Mouse (Mus musculus) small intestine, adult 2 months (tissue): ENCODE results near the gene Adra1b. TPM values are rescaled to one million over a fixed set of nuclear protein-coding genes. Genes with fewer than 3 reads are reported as not detected.

Experiments used
- H3K27ac ChIP-seq: fragments of 200-500 bp; 2 replicates; pipeline ENCODE4 v1.5.1; 2012; ENCODE audit warnings: low read depth, low read length, control low read depth, inconsistent platforms; ENCODE audit not compliant: insufficient read depth
- H3K27me3 ChIP-seq: fragments of 200-500 bp; 2 replicates; pipeline ENCODE4 v1.6.1; 2012; ENCODE audit warnings: mild to moderate bottlenecking, moderate library complexity, low read length, inconsistent platforms; ENCODE audit not compliant: control insufficient read depth, insufficient read depth
- H3K36me3 ChIP-seq: fragments of 200-500 bp; 2 replicates; pipeline ENCODE4 v1.6.1; 2012; ENCODE audit warnings: mild to moderate bottlenecking, low read length, control low read depth, inconsistent platforms; ENCODE audit not compliant: control insufficient read depth, insufficient read depth
- H3K4me1 ChIP-seq: fragments of 200-500 bp; 2 replicates; pipeline ENCODE4 v1.6.1; 2012; ENCODE audit warnings: low read length, inconsistent platforms, mixed read lengths; ENCODE audit not compliant: control insufficient read depth, insufficient read depth, insufficient read length
- H3K4me3 ChIP-seq: fragments of 200-500 bp; 2 replicates; pipeline ENCODE4 v1.5.1; 2012; ENCODE audit warnings: low read depth, mild to moderate bottlenecking, control low read depth, inconsistent platforms, low read length, moderate library complexity
- CTCF ChIP-seq: fragments of 200-500 bp; IDR thresholded peaks from 2 replicates; pipeline ENCODE4 v1.5.1; 2012; ENCODE audit warnings: low read depth, mild to moderate bottlenecking, control low read depth, inconsistent platforms, low read length, moderate library complexity, mixed read lengths; ENCODE audit not compliant: insufficient replicate concordance, insufficient read length; ENCODE audit errors: extremely low read depth
- POLR2A ChIP-seq: fragments of 200-500 bp; IDR thresholded peaks from 2 replicates; pipeline ENCODE4 v1.6.1; 2012; ENCODE audit warnings: low read depth, mild to moderate bottlenecking, control low read depth, inconsistent platforms, low read length, moderate library complexity
- WGBS: fragments of 180-500 bp; shearing (Covaris S2); methylation state at CpG from one replicate; pipeline ENCODE4 v1.1.7; 2018; 5-methylcytosine and 5-hydroxymethylcytosine counted together
- polyA plus RNA-seq: library from polyadenylated mRNA; depleted of rRNA; stranded (reverse); fragments of >200 nt; gene quantifications from 2 replicates; pipeline ENCODE4 v1.2.3, GENCODE M21; 2012

Adra1b gene
- polyA plus RNA-seq, 1 experiment: 1.6 TPM

- no peaks in the 10 kb centered on the region for H3K27me3 ChIP-seq
Measured at GRCm38 (mm10) chr11:43883641-43884181, 17.3 kb downstream of the Adra1b start.

GRCm38 (mm10) chr11:43877211-43877610, 23.8 kb downstream of the Adra1b start:
- no peaks in the 10 kb centered on the region for H3K36me3 ChIP-seq
- no peak overlapping the region for H3K4me3 ChIP-seq
- no peak overlapping the region for H3K27ac ChIP-seq

More at GRCm38 (mm10) chr11:43883641-43884181, 17.3 kb downstream of the Adra1b start:
- H3K36me3 ChIP-seq: no peaks in the 10 kb centered on the region
- TF ChIP-seq CTCF: no peak
- no peak for TF ChIP-seq POLR2A
- H3K27ac ChIP-seq: no peak overlapping the region
- H3K4me3 ChIP-seq: no peak overlapping the region
- no peaks in the 10 kb centered on the region for H3K4me1 ChIP-seq
- 82% methylated on average over 5 of the region's 5 CpGs for WGBS

GRCm38 (mm10) chr11:43867721-43868281, 33.2 kb downstream of the Adra1b start:
- H3K36me3 ChIP-seq: no peaks in the 10 kb centered on the region
- 57% methylated on average over 4 of the region's 4 CpGs for WGBS
- no peak overlapping the region for H3K27ac ChIP-seq
- TF ChIP-seq POLR2A: no peak
- TF ChIP-seq CTCF: no peak
- H3K27me3 ChIP-seq: no peaks in the 10 kb centered on the region
- H3K4me1 ChIP-seq: no peaks in the 10 kb centered on the region
- H3K4me3 ChIP-seq: no peak overlapping the region

More at GRCm38 (mm10) chr11:43877211-43877610, 23.8 kb downstream of the Adra1b start:
- TF ChIP-seq CTCF (no peak), POLR2A (no peak)
- WGBS: 63% methylated on average over 5 of the region's 5 CpGs
- no peaks in the 10 kb centered on the region for H3K4me1 ChIP-seq
- no peaks in the 10 kb centered on the region for H3K27me3 ChIP-seq

- 75% methylated on average over 6 of the region's 6 CpGs for WGBS
- H3K27me3 ChIP-seq: no peaks in the 10 kb centered on the region
- no peak overlapping the region for H3K27ac ChIP-seq
Measured at GRCm38 (mm10) chr11:43865298-43866165, 35.5 kb downstream of the Adra1b start.

GRCm38 (mm10) chr11:43853046-43853445, 48.0 kb downstream of the Adra1b start:
- no peak overlapping the region for H3K4me3 ChIP-seq
- H3K27ac ChIP-seq: no peak overlapping the region
- TF ChIP-seq POLR2A (no peak), CTCF (no peak)
- H3K36me3 ChIP-seq: no peaks in the 10 kb centered on the region
- H3K4me1 ChIP-seq: no peaks in the 10 kb centered on the region
- H3K27me3 ChIP-seq: no peaks in the 10 kb centered on the region
- 81% methylated on average over 6 of the region's 6 CpGs for WGBS

More at GRCm38 (mm10) chr11:43865298-43866165, 35.5 kb downstream of the Adra1b start:
- TF ChIP-seq POLR2A (no peak), CTCF (no peak)
- H3K4me3 ChIP-seq: no peak overlapping the region
- no peaks in the 10 kb centered on the region for H3K4me1 ChIP-seq
- no peaks in the 10 kb centered on the region for H3K36me3 ChIP-seq

GRCm38 (mm10) chr11:43848056-43848455, 53.0 kb downstream of the Adra1b start:
- H3K27me3 ChIP-seq: no peaks in the 10 kb centered on the region
- 74% methylated on average over 4 of the region's 4 CpGs for WGBS
- no peak for TF ChIP-seq POLR2A
- no peak for TF ChIP-seq CTCF

GRCm38 (mm10) chr11:43841596-43841995, 59.4 kb downstream of the Adra1b start:
- WGBS: 70% methylated on average over 10 of the region's 10 CpGs
- TF ChIP-seq POLR2A: no peak
- TF ChIP-seq CTCF: no peak
- Histone ChIP-seq H3K27ac (no peak overlapping the region), H3K4me1 (no peaks in the 10 kb centered on the region), H3K4me3 (no peak overlapping the region), H3K36me3 (no peaks in the 10 kb centered on the region), H3K27me3 (peaks cover 5% of the 10 kb centered on the region; the same call in 1 of the 2 replicates)

More at GRCm38 (mm10) chr11:43848056-43848455, 53.0 kb downstream of the Adra1b start:
- Histone ChIP-seq H3K4me3 (no peak overlapping the region), H3K27ac (no peak overlapping the region), H3K36me3 (no peaks in the 10 kb centered on the region), H3K4me1 (no peaks in the 10 kb centered on the region)
